ENCODE assay signal across 20 mouse cellular contexts in genomic region chr5:66933134-66933804, GRCm38 (mm10).
"Had no signal": no experiment of that assay in that cellular context is flagged by ENCODE, and none has a peak within 500 bp of the region (broad histone marks: within the 10 kb centered on the region; RNA-seq: fewer than 3 reads in every experiment).

No protein-coding gene starts in this region.

- ATAC-seq: intestine, embryonic 15.5 days had no signal

- H3K27ac ChIP-seq: intestine, embryonic 15.5 days; kidney, postnatal 0 days; left cerebral cortex, adult 2 months; liver, embryonic 13.5 days; neural tube, embryonic 12.5 days; neural tube, embryonic 15.5 days; stomach, postnatal 0 days had no signal

- H3K4me1 ChIP-seq: intestine, embryonic 15.5 days; liver, embryonic 13.5 days; neural tube, embryonic 15.5 days had no signal

- H3K9me3 ChIP-seq: intestine, embryonic 15.5 days; liver, embryonic 13.5 days; neural tube, embryonic 12.5 days; neural tube, embryonic 15.5 days had no signal

- H3K4me3 ChIP-seq: intestine, embryonic 15.5 days; left cerebral cortex, adult 2 months; liver, embryonic 13.5 days; neural tube, embryonic 12.5 days; neural tube, embryonic 15.5 days had no signal

- H3K36me3 ChIP-seq: intestine, embryonic 15.5 days; liver, embryonic 13.5 days; neural tube, embryonic 12.5 days; neural tube, embryonic 15.5 days had no signal

- H3K4me2 ChIP-seq: intestine, embryonic 15.5 days; liver, embryonic 13.5 days; neural tube, embryonic 12.5 days; neural tube, embryonic 15.5 days had no signal

- DNase-seq: kidney, adult 11 months; kidney, postnatal 36 days; layer of hippocampus, postnatal 36 days; left cerebral cortex, postnatal 4 days; liver, embryonic 13.5 days; lung, adult 2 months; lung, postnatal 14 days; lung, postnatal 4 days; right cerebral cortex, adult 18-20 months; right cerebral cortex, postnatal 14 days; right cerebral cortex, postnatal 4 days; thymus, adult 2 months; thymus, postnatal 14 days; thymus, postnatal 4 days had no signal

- H3K9ac ChIP-seq: intestine, embryonic 15.5 days; liver, embryonic 13.5 days; neural tube, embryonic 12.5 days; neural tube, embryonic 15.5 days had no signal

- H3K27me3 ChIP-seq: intestine, embryonic 15.5 days; liver, embryonic 13.5 days; neural tube, embryonic 12.5 days; neural tube, embryonic 15.5 days had no signal
